Mouse (Mus musculus): Measurements from ENCODE around the gene Ocln.
"Not testable (repeated sequence)": the region's sequence is repeated elsewhere in the genome, so short reads cannot be mapped to it uniquely, and the experiment has no call there.

Gene Ocln

DNA sequence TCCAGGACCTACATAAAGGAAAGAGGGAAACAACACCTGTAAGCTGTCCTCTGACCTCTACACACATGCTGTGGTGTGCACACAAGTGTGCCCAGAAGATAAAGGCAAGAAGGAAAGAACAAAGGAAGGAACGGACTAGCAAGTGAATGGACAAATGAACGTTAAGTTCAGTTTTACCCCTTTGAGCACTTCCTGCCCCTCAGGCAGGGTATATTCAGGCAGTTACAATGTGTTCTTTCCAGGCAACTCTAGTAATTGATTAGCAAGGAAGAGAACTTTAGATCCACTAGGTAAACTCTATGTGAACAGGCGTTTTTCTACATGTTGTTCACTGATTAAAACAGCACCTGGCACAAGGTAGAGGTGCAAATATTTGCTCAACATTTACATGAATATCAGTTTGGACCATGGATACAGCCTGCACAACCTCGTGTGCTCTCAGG is 8.3 kb downstream of the Ocln start:
- no peak for DNase-seq (ENCODE audit: low spot score)

DNA sequence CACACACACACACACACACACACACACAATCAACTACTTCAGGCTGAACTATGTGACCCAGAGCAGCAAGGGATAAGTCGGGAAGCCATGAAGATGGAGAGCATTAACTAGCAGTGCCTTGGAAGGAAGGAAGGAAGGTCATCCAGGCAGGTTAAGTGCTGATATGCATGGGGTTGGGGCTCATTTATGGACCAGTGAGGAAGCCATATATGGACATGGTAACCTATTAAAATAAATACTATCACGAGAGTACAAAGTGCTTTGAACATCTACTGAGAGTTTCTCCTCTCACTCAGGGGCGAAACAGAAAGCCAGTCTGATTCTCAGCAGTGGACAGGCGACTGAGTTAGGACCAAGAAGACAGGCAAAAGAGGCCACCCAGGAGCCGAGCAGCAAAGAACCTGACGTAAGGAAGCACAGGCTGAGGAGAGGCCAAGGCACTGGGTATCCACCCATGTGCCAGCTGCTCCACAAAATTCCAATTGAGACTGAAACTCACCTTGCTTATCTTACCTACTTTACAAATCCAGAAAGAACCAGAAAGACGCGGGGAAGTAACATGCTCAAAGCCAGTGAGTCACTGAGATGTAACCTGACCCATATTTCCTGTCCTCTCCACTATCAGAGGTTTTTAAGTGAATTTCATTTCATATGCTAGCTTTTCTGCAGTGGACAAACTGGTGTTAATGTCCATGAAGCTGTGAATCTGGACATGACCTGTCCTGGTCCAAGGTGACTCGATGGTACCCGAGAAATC is 9.3 kb downstream of the Ocln start:
- DNase-seq (ENCODE audit: low spot score): no peak

DNA sequence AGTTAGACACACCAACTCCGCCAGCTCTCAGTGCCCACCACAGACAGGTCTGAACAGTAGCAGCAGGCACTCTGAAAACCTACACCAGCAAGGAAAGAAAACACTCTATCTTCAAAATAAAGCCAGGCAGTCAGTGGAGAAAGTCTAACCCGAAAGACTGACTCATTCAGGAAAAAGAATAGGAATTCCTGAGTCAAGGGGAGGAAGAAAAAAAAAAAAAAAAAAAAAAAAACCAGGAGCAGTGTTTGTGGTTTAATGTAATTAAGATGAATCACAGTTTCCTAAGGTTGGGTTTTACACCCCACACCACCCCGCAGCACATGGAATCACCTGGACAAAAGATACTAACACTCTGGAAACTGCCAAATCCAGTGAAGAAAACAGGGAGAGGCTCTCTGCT is 16.4 kb downstream of the Ocln start:
- no peak for DNase-seq (ENCODE audit: low spot score)

DNA sequence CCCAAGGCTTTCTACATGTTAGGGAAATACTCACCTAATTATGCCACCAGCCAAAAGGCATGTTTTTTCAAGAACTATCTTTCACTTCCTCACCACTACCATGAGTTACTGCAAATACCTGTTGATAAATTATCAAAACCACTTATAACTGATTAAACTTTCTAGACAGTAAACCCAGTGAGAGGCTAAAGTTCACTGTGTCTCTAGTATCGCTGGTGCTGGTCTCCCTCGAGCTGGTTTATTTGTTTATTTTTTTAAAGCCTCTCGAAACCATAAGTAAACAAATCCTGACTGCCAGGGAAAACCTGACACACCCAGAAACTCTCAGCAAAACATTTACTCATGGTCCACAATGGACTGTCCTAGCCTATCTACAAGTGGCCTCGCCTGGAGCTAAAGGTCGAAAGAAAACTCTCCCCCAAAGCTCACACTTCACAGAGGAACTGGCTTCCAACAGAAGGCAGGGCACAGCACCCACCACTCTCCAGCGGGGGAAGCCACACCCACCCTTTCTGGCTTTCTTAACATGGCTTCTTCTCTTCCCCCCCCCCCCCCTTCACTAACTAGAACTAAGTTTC is 19.6 kb downstream of the Ocln start:
- no peak for DNase-seq (ENCODE audit: low spot score)

DNA sequence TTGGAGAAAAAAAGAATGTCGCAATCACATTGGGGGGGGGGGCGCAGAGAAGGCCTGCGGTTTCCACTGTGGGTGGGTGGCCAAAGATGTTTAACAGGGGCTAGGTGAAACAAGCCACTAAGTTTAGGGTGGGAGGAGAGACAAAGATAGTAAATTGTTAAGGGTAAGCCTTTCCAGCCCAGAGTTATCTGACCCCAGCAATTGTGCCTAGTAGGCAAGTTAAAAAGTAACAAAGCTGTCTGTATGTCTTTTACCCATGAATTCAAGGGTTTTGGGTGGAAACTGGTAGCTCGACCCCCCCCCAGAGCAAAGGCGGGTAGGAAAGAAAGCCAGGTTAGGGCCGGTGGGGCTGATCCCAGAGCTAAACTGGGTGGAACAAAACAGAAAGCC is 25.9 kb downstream of the Ocln start:
- no peak for DNase-seq (ENCODE audit: low spot score)

DNA sequence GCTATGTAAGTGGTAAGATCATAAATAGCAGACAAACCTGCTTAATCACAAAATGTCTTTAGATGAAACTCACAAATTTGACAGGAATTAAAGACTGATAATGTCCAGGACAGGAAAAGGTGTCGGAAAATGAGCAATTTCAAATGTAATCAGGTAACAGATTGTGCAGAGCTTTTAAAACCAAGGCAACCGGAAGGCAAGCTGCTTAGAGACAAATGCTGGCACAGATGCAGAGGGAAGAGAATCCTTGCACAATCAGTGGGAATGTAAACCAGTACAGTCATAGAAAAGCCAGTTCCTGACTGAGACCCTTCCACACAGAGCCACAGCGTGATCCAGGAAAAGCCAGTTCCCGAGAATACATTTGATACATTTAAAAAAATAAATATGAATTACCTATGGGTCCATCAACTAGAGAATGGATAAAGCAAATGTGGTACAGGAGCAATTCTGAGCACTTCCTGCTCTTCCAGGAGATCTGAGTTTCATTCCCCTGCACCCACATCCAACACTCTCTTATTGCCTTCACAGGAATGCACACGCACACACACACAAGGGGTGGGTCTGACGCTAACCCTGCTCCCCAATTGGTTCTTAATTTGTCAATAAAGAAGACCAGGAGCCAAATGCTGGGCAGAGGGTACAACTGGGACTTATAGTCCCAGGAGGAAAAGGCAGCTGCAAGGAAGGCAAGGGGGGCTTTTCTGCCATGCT is 26.4 kb downstream of the Ocln start:
- no peak for DNase-seq (ENCODE audit: low spot score)

DNA sequence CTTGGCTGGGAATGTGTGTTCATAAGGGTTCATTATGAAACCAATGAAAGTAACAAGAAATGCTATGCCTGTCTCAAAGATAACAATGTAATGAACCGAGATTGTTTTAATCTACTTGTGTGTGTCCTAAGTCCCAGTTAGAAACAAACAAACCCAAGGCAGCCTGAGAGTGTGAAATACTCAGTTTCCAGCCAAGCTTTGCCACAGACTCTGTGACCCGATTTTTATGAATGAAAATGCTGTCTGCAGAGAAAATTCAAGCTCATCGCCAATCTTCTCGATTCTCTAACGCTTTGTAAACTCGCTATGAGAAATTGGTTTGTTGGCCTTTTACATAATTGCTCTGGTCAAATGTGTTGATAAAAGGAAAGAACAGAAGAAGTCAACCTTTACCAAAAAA is 27.6 kb downstream of the Ocln start:
- DNase-seq (ENCODE audit: low spot score): no peak

DNA sequence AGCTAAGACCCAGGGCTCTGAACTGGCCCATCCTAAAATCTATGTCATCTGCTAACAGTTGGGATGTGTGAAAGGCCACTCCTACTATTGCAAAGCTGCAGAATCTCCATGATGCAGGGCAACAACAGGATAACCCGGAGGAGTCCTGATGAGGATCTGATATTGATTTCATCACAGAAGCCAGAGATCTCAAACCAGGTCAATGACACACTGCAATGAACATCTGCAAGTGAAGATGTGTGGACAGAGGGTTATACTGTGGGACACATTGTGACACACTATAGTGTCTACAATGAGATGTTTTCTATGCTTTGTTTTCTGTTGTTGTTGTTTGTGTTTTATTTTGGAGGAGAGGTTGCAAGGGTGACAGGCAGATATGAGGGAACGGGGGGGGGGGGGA is 28.8 kb downstream of the Ocln start:
- DNase-seq (ENCODE audit: low spot score): no peak

DNA sequence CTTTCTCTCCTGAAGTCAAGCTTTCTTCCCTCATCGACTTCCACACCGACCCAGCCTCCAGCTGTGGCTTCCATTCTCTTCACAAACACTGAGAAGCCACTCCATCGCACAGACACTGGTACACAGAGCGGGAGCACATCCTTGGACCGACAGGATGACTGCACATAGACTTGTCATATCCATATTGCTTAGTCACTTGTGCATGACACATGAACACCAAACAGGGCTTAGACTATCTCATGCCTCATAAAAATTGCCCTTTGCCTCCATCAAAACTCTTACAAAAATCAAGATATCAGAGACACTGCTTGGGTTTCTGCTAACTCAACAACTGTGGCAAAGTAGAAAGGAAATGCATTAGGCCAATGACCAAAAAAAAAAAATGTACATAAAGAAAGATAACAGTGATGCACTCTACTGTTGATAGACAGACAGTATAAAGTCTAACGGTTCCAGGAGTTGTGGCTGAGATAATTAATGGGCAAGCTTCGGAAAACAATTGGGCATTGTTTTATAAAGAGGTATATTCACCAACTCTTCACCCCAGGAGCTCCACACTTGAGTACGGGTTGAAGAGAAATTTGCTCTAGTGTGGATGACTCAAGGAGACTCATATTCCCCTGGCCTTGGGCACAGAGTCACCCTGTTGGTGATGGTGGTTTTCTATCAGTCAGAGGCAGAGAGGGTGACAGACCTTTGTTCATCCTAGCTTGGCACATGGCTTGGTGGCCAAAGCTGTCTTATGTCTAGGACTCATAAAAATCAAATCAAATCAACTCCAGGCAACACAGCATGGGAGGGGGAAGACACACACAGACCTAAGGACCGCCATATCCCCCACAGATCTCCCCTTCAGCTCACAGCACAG is 30.6 kb downstream of the Ocln start:
- no peak for DNase-seq (ENCODE audit: low spot score)

DNA sequence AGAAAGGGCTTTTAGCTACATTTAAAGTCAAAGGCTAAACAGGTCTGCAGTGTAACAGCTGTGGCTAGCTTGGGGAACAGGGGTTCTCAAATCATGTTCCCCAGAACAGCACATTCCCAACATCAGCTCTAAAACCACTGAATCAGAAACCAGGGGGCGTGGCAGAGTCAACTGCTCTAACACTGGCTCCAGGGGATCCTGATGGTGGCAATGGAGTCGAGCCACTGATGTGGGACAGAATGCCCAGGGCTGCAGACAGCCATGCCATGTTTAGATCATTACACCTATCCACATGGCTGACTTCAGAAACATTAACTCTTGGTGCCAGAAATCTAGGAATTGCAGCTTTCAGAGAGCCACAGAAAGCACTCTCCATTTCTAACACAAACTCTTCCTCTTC is 33.4 kb downstream of the Ocln start:
- DNase-seq (ENCODE audit: low spot score): no peak

DNA sequence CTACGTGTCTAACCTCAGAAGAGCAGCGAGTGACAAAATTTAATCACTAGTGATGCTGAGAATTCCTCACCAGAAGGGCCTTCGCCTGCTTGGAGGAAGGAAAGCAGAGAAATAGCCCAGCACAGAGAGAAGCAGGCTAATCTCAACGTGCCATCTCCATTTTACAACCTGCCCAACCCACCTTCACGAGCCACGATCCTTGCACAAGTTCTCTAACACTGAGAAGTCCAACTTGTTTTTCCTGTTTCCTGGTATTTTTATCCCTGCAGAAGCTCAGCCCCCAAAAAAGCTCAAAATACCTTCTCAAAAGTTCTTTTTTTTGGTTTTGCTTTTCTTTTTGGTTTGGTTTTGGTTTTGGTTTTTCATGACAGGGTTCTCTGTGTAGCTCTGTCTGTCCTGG is 34.3 kb downstream of the Ocln start:
- DNase-seq (ENCODE audit: low spot score): peak; percentile 56

DNA sequence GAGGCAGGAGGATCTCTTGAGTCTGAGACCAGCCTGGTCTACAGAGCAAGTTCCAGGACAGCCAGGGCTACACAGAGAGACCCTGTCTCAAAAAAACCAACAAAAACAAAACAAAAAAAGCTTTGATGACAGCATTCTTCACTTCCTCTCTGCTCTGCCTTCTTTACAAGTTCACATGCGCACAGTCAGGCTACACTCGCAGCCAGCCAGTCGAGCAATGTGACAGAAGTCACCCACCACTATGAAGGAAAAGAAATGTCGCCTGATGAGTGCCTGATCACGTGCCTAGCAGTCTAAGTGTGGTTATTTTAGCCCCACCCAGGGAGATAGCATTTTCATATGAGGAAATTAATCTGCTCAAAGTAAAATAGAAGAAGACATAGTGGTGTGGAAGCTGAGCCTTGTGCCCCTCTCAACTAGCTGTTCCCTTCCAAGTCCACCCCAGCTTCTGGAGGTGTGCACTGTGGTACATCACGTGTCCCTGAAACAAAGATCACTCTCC is 34.8 kb downstream of the Ocln start:
- no peak for DNase-seq (ENCODE audit: low spot score)

DNA sequence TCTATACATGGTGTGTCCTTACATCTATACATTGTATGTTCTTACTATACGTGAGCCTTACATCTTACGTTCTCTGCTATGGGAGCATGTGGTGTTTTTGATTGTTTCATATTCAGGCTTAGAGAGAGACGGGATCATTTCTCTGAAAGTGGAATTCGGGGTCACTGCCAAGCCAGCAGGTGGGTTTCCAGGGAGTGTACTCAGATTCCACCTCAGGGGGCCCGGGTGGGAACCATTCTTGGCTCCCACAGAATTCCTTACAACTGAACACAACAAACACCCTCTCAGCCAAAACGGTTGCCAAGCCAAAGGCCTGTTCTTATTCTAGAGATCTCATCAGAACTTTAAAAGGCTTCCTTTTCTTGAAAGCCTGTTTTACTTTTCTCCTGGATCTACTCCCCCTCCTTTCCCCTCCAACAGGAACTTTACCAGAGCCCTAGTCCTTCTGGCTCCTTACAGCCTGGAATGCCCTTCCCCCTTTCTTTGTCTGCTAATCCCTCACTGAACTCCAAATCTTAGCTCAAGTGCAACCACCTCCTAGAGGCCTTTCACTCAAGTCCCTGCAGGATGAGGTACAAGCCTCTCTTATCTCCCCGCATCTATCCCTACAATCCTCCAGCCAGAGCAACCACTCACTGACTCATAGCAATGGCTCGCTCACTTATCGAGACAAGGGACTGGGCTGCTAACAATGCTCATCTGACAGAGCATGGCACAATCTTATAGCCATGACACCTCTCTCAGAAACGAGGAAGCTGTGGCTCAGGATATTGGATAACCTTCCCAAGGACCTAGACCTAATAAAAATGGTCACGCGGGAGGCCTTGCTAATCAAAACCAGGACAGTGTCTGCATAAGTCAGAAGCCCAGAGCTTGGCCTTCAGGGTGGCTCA is 36.1 kb downstream of the Ocln start:
- peak; percentile 42 for DNase-seq (ENCODE audit: low spot score)

DNA sequence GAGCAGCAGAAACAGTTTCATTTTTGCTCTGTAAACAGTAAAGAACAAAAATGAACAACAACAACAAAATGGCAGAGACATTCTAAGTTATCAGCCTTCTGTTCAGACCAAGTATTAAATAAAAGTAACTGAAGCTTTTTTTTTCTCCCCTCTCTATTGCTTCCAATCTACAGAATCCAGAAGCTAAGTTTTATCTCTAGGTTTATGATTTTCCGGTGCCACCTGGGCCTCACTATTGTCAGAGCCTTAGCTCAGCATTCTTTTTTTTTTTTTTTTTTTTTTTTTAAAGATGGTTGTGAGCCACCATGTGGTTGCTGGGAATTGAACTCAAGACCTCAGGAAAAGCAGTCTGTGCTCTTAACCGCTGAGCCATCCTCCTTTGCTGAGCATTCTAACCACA is 39.7 kb downstream of the Ocln start:
- DNase-seq (ENCODE audit: low spot score): no peak

DNA sequence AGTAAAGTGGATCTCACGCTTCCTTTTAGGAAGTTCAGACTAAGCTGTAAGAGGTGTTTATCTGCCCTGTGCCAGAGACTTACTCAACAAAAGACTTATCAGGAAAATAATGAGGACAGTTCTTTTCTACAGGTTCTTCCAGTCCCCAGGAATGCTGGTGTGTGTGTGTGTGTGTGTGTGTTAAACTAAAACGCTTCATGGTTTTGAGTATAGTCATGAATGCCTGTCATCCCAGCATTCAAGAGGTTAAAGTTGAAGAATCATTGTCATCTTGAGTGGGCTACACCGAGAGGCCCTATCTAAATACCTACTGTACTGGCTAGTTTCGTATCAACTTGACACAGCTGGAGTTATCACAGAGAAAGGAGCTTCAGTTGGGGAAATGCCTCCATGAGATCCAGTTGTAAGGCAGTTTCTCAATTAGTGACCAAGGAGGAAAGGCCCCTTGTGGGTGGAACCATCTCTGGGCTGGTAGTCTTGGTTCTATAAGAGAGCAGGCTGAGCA is 40.6 kb downstream of the Ocln start:
- no peak for DNase-seq (ENCODE audit: low spot score)

DNA sequence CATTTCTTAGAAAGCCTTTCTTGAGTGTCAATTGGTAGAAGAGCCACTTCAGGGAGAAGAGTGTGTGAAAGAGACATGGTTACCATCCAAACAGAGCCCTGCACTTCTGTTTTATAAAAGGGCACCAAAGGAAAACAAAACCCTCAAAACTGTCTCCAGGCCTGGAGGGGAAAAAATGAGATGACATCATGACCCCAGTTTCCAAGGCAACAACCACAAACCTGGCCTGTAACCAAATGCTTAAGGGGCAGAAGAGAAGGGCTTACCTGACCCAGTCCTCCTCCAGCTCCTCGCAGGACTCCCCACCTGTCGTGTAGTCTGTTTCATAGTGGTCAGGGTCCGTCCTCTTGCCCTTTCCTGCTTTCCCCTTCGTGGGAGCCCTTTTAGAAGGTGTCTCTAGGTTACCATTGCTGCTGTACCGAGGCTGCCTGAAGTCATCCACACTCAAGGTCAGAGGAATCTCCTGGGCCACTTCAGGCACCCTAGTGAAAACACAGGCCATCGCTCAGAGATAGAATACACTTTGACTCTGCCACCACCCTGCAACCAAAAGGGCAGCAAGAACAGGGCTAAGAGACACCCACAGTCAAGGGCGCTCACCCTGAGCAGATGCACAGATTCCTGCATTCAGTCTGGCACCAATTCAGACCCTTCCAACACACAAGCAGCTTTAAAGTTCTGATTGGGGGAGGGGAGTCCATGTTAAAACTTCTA is 41.2 kb downstream of the Ocln start:
- no peak for DNase-seq (ENCODE audit: low spot score)

DNA sequence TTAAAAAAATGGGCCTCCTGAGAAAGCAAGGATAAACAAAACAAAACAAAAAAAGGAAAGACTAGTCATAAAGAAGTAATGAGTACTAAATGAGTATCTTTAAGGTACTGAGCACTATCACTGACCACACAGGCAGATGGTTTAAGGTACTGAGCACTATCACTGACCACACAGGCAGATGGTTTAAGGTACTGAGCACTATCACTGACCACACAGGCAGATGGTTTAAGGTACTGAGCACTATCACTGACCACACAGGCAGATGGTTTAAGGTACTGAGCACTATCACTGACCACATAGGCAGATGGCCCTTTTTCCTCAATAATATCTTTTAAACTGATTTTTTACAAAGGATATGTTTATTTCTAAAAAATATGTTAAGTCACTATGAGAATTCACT is 52.9 kb downstream of the Ocln start:
- DNase-seq (ENCODE audit: low spot score): not testable (repeated sequence)

DNA sequence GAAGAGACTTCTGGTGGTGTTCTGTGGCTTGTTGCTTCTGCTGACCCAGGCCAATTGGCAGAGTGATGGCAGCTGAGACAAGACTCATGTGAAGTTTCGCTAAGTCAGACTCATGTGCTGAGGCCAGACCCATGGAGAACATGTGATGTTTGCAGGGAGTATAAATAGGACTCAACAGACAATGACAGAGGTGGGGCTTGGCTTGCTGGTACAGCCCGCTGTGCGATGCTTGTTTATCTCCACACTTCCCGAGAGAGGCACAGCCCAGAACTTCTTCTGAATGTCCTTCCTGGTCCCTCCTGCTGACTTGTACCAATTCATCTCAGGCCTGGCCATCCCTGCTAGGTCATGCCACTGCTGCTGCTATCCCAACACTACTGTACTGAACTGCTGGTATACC is 57.2 kb downstream of the Ocln start:
- no peak for DNase-seq (ENCODE audit: low spot score)

DNA sequence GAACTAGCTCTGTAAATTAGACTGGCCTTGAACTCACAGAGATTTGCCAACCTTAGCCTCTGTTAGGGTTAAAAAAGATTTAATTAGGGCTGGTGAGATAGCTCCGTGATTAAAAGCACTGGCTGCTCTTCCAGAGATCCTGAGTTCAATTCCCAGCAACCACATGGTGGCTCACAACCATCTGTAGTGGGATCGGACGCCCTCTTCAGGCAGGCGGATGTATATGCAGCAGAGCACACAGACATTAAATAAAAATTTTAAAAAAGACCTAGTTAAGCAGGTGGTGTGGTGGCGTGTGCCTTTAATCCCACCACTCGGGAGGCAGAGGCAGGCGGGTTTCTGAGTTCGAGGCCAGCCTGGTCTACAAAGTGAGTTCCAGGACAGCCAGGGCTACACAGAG is 58.1 kb downstream of the Ocln start:
- not testable (repeated sequence) for DNase-seq (ENCODE audit: low spot score)

DNA sequence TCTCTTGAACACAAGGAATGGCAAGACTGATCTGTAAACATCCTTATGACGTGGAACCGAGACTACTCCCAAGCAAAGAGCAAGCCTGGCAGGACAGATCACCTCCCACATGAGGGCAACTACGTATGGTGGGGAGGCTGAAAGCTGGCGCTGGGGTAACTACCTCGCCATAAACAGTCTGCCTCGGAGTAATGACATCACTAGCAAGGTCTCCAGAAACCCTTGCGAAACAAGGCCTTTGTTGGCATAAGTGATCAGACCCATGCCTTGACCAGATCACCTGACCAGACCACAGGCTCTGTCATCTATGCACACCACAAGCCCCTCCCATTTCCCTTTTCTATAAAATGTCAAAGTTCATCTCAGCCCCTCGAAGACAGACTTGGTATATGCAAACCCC is 59.2 kb downstream of the Ocln start:
- DNase-seq (ENCODE audit: low spot score): no peak

Measured in urinary bladder, postnatal 14 days (tissue).